Mouse (Mus musculus) neural tube, embryonic 15.5 days (tissue): ENCODE measurements around the gene Gm28553. TPM values are rescaled to one million over a fixed set of nuclear protein-coding genes. Genes with fewer than 3 reads are reported as not detected.
"Not testable (repeated sequence)": the region's sequence is repeated elsewhere in the genome, so short reads cannot be mapped to it uniquely, and the experiment has no call there.

ENCODE experiments used
- ATAC-seq: fragments of 200-750 bp; cut with Nextera tagmentation; 2 replicates; pipeline ENCODE4 v1.8.0; 2017; ENCODE audit warnings: mild to moderate bottlenecking, moderate TSS enrichment, moderate library complexity; ENCODE audit not compliant: low FRiP score
- H3K27ac ChIP-seq: fragments of 300-500 bp; sonication (generic); replicated peaks from 2 replicates; pipeline ENCODE4 v1.5.1; 2015; ENCODE audit warnings: mild to moderate bottlenecking, inconsistent platforms
- H3K27me3 ChIP-seq: fragments of 300-500 bp; sonication (generic); replicated peaks from 2 replicates; pipeline ENCODE4 v1.6.1; 2015; ENCODE audit warnings: inconsistent platforms
- H3K36me3 ChIP-seq: fragments of 300-500 bp; sonication (generic); 2 replicates; pipeline ENCODE4 v1.6.1; 2015; ENCODE audit warnings: inconsistent platforms
- H3K4me1 ChIP-seq: fragments of 300-500 bp; sonication (generic); 2 replicates; pipeline ENCODE4 v1.6.1; 2015; ENCODE audit warnings: inconsistent platforms
- H3K4me2 ChIP-seq: fragments of 300-500 bp; sonication (generic); 2 replicates; pipeline ENCODE4 v1.6.1; 2015; ENCODE audit warnings: inconsistent platforms, mild to moderate bottlenecking, moderate library complexity
- H3K4me3 ChIP-seq: fragments of 300-500 bp; sonication (generic); replicated peaks from 2 replicates; pipeline ENCODE4 v1.5.1; 2015; ENCODE audit warnings: mild to moderate bottlenecking, inconsistent platforms
- H3K9ac ChIP-seq: fragments of 300-500 bp; sonication (generic); replicated peaks from 2 replicates; pipeline ENCODE4 v1.6.1; 2015; ENCODE audit warnings: mild to moderate bottlenecking, inconsistent platforms
- H3K9me3 ChIP-seq: fragments of 300-500 bp; sonication (generic); replicated peaks from 2 replicates; pipeline ENCODE4 v1.6.1; 2016; ENCODE audit warnings: inconsistent platforms
- WGBS: fragments of 180-500 bp; shearing (Covaris S2); methylation state at CpG from one replicate; pipeline ENCODE4 v1.1.7; 2015; ENCODE audit warnings: mixed read lengths; 5-methylcytosine and 5-hydroxymethylcytosine counted together
- polyA plus RNA-seq: library from polyadenylated mRNA; unstranded; fragments of >200 nt; fragmentation: Nextera tagmentation; extraction: Ambion mirVana; gene quantifications from 2 replicates; pipeline ENCODE4 v1.2.1, GENCODE M21; 2015

Gene Gm28553
- not detected in 2 replicates for polyA plus RNA-seq

- H3K27ac ChIP-seq, H3K9ac ChIP-seq, ATAC-seq, H3K36me3 ChIP-seq, H3K4me2 ChIP-seq, H3K9me3 ChIP-seq, H3K4me1 ChIP-seq, H3K27me3 ChIP-seq, H3K4me3 ChIP-seq: not testable (repeated sequence)
- no CpG with 5 or more reads among the region's 5 CpGs for WGBS
These were observed at the start of gene Gm28553 for GRCm38 (mm10) chrY:48856197-48856596. Gm28553 (plus strand) TSS chrY:48856497.
